Mouse (Mus musculus) cerebellum, adult 2 months (tissue): ENCODE data around the gene Arhgap15.

Source experiments
- CTCF ChIP-seq: fragments of 200-500 bp; IDR thresholded peaks from 2 replicates; pipeline ENCODE4 v1.5.1; 2011; ENCODE audit warnings: low read depth, mild to moderate bottlenecking, control low read depth, low read length, moderate library complexity, borderline replicate concordance; ENCODE audit not compliant: insufficient read depth
- POLR2A ChIP-seq: fragments of 200-500 bp; IDR thresholded peaks from 2 replicates; pipeline ENCODE4 v1.6.1; 2011; ENCODE audit warnings: low read length, control low read depth, borderline replicate concordance; ENCODE audit not compliant: insufficient read depth

DNA sequence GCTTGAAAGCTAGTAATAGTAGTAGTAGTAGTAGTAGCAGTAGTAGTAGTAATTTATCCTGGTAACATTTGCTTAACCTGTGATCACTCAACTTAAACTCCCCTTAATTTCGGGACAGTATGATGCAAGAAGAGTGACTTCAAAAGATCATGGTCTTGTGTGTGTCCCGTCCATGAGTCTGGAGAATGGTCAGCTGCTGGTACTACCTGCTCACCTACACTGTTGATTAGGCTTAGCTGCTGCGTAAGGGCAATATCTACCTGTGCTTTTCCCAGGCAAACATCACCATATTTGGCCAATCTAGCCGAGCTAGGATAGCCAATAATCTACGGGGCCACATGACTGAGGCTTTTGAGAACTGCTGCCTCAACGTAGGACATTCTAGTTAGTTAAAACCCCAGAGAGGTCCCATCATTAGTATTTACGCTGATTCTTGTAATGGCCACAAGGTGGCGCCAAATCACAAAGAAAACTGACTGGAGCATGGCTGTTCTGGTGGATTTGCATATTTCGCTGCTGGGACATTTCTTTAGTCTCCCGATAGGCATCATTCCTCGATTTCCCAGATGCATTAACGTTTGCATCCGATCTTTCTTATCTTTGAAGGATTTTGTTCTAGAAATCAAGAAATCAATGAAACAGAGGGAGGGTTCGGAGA, 26.0 kb upstream of the Arhgap15 start:
- TF ChIP-seq CTCF (peak; percentile 63), POLR2A (no peak)
